Mouse (Mus musculus) kidney, postnatal 14 days (tissue): Measurements from ENCODE around the gene Mybpc3.
A peak's percentile ranks its signal among the peaks of the same experiment; 100 is the strongest.

Experiments used
- DNase-seq: peaks from one replicate; pipeline ENCODE4 v3.0.0; 2022; ENCODE audit warnings: mixed read lengths

The Mybpc3 gene

DNA sequence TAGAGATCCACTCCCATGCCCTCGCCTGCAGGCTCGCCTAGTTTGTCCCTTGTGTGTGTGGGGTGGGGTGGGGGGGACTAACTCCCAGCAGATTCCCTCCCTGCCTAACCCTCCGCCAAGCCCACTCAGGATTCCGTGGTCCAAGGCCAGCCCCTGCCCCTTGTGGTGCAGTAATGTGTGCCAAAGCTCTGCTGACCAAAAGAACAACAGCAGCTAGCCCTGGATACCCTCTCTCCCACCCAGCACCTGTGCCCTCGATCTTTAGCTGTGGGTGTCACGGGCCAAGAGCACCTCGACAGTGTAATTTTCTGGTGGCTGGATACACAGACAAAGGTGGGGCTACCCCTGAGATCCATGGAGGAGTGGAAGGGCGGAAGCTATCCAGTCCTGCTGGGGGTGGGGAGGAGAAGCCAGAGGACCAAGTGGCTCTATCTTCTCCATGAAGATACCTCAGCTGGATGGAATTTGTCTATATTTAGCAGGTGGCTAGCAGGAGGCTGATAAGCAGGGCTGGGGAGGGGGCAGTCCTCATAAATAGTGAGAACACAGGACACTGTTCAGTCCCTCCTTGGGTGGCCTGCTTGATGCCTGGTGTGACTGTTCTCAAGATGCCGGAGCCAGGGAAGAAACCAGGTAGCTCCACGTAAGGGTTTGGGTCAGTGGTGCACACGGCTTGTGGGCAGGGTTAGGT is at the start of gene Mybpc3:
Gene Mybpc3, plus strand, starts transcription at position 560 of the 691 bp plus-strand sequence.
- DNase-seq = no peak

DNA sequence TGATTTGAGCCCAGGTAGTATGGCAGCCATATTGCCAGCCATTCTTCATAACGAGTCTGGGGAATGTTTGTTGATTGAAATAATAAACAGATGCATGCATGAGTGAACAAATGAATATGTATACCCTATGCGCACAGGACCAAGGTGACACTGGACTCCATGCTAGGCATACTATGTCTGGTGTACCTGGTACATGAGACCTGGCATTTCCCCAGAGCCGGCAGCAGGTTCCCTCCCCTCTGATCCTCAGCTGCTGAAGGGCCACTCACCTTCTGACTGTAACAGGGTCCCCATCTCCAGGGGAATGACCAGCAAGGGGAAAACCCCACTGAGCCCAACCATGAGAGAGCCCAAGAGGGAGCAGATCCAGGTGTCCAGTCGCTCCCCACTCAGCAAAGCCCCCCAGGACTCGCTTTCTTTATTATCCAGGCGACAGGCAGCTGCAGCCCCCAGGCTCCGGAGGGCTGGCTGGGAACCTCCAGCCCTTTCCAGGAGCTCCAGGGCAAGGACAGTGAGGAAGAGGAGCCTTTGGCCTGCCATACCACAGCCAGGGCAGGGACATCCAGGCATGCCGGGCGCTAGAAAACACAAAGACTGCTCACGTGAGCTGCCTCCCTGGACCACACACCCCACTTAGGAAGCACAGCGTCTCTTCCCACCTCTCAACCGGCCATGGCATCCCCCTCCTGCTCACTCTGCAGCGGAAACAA is 49.6 kb upstream of the Mybpc3 start:
- DNase-seq = peak; percentile 44

DNA sequence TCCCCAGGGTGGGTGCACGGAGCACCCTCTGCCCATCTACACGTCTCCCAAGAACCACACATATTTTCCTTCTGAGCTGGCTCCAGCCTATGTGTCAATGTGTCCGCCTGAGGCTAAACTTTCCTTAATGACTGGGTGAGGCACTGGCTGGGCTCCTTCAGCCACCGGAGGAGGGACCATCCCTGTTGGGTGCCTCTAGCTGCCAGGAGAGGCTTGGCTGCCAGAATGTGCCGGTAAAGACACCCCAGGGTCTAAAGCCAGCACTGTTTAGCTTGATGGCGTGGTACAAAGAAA is 49.1 kb upstream of the Mybpc3 start:
- DNase-seq = no peak

DNA sequence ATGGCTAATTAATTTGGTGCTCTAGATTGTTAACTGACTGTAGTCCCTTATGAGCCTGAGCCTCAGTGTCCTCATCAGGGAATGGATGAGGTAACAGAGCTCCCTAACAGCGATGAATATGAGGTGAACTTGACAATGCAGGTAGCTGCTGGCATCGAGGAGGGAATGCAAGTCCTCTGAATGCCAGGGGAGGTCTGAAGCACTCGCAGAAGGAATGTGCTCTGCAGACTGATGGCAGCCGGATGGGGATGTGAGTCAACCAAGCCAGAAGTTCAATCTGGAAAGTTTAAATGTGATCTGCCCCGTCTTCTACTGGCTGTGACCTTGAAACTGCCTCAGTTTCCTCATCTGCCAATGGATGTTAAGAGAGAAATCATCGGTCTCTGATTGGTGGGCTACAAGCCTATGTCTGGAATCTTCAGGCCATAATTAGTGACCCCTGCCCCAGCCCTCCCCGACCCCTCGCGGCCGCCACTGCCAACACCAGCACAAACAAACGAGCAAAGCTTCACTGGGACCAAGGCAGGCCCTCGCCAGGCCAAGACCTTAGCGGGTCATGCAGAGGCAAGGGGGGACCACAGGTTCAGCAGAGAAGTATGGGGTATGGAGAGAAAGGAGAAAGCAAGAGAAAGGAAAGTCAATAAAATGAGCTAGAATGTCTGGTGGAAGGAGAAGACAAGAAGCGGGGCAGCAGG is 48.5 kb upstream of the Mybpc3 start:
- peak; percentile 47 for DNase-seq

DNA sequence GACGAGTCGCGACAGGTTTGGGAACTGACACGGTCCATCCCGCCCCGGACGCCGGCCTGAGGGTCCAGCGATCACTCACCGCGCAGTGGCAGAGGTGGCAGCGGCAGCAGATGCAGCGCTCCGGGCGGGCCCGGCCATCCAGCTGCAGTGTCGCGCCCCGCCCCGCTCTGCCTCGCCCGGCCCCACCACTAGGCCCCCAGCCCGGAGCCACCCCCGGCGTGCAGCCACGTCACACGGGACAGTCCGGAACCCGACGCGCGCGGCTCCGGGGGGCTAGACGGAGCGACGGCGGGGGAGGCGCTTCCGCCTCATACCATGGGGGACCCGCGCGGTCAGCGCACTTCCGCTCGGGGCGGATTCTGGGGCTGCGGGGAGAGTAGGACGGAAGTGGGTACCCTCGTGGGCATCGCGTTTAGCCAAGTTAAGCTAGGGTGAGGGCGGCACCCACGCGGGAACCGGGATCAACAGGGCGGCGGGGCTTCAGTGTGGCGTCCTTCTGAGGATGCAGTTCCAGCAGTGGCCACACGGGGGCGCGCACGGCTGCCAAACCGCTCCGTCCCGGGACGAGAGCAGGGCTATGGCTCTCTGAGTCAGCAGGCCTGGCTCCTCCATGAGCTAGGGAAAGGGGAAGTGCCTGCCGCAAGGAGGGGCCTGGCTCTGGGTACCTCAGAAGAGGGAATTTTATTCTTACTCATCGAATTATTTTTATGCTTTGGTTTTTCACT is 47.7 kb upstream of the Mybpc3 start, which contains the start of gene Slc39a13:
Gene Slc39a13, minus strand, starts transcription at position 342 of the 725 bp plus-strand sequence.
- DNase-seq = peak; percentile 97

DNA sequence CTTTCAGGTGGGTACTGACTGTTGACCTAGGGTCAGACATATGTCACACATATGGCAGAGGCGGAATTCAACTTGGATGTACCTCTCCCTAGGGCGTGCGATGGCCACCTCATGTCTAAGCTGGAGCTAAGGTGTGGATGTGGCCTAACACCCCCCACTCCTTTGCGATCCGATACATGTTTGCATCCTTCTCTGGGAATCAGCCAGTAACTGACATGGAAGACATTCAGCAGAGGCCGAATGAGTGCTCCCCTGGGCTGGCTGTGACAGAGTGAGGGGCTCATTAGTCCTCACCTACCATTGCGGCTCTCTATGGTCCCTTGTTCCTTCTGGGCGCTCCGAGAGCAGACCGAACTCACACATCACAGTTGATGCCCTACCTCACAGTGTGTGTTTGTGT is 46.9 kb upstream of the Mybpc3 start:
- DNase-seq = no peak

DNA sequence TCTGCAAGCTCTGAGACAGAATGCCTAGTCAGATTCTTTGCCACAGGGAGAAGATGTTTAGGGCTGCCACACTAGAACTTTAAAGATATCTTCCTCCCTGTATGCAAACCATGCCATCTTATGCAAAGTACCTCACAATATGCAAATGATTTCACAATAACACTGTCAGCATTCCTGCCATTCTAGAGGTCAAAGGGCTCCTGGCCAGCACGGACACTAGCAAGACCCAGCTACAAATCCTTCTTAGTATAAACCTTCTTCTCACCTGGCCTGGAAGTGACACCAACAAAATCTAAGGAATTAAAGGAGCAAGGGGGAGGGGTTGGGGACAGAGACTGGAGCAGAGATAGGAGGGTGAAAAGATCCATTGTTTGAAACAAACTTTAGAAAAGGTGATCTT is 45.9 kb upstream of the Mybpc3 start:
- DNase-seq = peak; percentile 43

DNA sequence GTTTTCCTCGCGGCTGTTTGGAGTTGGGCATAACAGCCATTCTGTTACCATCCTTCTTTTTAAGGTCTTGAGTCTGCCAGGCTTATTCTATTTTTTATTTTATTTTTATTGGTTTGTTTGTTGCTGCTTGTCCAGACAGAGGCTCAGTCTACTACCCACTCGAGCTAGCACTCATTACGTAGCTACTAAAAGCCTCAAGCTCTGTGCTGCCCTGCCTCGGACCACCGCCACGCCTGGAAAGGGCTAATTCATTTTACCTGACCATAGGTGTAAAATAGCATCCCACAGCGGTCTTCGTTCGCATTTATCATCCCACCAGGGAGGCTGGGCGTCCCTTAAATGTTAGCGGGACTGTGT is 40.0 kb upstream of the Mybpc3 start:
- DNase-seq = no peak

DNA sequence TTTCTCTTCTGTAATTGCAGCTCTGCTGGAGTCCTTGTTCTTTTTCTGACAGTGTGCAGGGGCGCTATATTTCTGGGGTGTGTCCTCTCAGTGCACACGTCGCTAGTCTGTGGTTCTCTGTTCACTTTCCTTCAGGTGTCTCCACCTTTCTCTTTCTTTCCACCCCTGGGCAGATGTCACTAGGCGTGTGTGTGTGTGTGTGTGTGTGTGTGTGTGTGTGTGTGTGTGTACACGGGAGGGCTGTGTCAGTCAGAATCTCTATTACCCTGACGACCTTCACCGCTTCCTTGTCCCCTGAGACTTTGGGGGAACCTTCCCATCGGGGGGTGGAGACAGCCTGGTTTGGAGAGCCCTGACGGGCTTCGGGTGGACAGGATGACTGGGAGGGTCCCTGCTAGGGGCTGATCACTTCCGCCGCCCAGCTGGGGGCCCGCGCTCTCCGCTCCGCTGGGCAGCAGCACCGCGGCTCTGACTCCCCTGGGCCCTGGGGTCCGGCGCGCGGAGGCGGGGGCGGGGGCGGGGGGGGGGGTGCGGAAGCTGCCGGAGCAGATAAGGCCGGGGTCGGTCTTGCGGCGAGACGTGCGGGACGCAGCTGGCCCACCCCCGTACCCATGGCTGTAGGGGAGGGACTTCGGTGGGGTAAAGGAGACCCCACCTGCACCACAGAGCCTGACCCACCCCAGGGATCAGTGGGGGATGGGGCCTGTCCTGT is 39.5 kb upstream of the Mybpc3 start:
- no peak for DNase-seq

DNA sequence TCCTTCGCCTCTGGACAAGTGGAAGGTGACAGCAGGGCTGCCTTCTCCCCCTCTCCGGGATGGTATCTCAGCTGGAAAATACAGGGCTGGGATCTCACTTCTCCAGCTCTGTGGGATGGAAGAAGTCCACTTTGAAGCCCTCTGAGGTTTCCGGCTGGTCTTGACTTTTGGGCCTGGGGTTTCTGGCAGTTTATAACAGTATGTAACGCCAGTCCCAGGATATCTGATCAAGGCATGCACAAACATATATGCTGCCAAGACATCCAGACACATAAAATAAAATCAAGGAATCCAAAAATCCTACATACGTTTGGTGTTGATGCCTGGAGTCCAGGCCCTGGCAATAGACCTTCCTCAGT is 38.9 kb upstream of the Mybpc3 start:
- DNase-seq = no peak

DNA sequence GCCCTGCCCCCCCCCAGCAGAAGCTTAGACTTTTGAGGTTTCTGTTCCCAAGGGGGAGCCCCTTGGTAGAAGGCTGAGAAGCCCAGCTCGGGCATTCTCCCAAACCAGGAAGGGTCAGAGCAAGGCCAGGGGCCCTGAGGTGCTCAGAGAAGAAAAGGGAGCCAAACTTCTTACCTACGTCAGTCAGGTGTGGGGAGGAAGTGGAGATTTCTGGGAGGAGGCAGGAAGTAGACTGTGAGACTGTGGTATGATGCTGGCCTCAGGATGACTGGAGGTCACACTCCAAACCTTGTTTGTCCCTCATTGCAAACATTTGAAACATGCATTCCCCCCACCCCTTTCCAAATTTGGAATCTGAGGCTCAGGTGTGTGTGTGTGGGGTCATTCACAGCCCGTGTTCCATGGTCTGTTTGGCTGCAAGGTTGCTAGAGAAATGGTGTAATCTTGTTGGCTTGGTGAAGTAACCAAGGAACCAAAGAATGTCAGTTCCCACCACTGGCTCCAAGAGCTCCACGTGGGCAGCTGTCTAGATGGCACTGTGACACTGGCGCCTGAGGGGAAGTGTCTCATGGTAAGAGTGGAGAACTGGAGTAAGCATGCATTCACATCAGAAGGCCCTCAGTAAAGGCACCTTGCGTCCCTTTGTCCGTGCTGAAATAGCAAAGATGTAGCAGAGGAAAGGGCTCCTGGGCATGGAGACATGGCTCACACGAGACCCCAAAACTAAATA is 37.0 kb upstream of the Mybpc3 start:
- DNase-seq = no peak

DNA sequence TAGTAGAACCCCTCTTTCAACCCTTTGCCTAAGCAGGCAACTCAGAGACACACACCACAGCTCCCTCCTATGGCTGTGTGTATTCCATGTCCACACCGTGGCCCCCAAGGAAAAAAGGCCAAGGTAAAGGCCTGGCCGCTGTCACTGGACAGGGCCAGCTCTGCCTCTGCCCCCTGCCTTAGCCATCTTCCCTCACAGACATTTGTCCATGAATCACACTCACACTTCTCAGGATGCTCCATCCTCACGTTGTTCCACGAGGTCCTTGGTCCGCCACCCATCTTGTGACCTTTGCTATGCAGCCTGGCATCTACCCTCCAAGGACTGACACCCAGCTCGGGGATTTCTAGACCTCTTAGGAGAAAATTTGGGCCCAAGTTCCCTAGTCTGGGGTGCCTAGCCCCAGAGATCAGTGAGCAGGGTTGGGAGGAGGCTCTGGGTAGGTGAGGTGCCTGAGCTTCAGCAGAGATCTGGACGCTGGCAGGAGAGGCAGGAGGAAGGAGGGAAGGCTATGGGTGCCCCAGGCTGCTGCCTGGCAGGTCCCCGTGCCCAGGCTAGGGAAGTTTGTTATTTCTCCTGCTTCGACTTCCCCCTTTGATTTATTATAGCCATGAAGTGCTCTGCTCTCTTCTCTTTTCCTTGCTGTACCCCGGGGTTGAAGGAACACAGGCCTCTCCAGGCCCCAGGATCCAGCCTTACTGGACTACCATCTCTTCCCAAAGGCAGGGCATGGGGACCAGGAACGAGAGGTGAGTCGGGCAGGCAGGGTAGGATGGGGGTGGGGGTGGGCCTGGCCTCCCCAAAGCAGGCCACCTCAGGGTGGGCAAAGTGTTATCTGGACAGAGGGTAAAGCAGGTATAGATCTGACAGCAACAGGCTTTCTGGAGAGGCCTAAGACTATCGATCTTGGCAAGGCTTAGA is 35.9 kb upstream of the Mybpc3 start, which contains the start of gene Spi1:
Gene Spi1, plus strand, starts transcription at position 616 of the 921 bp plus-strand sequence.
- DNase-seq = no peak

DNA sequence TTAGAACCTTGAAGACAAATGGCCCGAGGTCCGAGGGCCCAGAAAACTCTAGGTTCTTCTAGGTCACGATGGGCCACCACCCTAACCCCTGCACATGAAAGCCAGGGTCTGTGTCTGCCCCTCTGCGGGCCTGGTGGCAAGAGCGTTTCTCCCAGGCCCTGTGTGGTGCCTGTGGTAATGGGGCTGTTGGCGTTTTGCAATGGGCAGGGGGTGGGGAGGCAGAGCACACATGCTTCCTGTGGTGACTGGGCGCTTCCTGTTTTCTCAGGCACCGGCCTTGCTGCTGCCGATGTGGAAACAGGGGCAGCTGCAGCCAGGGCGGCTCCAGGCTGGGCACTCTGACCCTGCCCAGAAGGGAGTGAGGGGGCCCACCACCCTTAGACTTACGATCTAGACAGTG is 35.1 kb upstream of the Mybpc3 start:
- DNase-seq = peak; percentile 52

DNA sequence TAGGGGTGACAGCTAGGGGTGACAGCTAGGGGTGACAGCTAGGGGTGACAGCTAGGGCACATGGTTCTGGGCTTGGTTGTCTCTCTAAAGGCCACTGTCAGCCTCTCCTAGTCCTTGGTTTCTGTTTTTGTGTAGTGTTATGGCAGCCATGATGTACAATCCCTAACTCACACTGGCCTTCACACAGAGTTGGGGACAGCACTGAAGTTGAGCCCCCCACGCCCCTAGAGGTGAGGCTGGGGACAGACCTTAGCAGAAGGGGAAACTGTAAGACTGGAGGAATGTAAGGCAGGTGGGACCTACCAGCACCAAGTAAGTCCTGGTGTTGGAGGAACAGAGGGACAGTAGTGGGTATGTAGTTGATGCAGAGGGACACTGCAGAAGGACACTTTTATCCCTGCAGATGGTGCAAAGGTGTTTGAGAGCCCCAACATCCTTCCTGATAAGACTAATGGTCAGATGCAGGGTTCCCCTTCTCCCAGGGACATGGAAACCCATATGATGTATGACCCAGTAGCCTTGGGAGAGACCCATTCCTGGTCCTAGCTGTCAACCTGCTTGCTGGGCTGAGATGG is 34.5 kb upstream of the Mybpc3 start:
- DNase-seq = no peak

DNA sequence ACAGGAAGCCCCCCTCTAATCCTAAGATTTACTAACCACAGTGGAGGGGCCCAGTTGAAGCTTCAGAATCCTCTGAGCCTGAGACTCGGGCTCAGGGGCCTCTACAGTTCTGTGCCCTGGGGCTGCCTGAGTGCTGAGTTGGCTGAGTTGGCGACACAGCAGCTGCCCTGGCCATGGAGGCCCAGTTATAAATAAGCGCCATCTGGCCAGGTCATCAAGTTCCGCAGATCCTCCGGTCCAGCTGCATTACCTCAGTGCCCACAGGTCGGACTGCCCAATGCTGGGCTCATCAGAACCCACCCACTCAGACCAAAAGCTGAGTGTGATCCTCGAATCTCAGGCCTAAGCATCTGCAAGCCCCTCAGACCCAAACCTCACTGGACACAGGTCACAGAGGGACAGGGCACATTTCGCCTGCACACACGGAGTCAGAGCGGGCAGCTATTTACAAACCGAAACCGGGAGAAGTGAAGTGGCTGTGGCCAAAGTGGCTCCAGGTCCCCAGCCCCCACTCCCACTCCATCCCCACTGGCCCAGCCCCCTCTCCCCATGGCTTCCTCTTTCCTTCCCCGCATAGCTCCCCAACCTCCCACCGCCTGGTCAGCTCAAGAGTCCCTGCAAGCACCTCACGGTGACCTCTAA is 33.6 kb upstream of the Mybpc3 start:
- no peak for DNase-seq

DNA sequence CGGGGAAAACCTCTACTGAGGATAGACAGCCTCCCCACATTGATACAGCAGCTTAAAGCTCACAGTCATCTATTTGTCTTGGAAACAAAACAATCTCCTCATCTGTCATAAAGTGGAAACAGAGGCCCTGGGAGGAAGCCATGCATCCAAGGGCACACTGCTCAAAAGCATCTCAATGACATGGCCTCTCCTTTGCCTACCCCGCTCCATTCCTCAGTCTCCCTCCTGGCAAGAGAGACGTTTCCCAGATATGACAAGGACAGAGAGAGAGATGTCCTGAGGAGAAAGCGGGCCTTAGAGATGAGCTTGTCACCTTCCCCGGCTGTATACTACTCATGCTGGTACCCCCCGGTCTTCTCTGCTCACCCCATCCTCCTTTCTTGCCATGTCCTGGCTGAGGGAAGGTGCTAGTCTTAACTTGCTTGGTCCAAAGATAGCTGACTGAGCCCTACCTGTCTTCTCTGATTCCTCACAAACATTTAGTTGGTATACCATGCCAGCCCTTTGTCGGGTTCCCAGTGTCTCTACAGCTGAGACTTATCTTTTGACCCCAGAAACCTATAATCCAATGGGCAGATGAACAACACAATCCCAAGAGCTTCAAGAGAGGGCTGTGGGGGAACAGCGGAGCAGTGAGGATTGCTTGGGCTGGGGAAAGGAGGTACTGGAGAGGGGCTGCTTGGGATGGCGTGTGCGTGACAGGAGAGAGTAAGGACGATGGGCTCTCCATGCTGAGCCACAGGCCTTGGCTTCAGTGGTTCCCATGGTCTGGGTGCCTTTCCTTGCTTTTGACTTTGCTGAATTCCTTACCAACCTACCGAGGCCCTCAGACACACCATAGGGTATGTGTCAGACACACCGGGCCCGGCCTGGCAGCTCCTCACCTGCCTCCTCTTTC is 32.2 kb upstream of the Mybpc3 start:
- DNase-seq = no peak

DNA sequence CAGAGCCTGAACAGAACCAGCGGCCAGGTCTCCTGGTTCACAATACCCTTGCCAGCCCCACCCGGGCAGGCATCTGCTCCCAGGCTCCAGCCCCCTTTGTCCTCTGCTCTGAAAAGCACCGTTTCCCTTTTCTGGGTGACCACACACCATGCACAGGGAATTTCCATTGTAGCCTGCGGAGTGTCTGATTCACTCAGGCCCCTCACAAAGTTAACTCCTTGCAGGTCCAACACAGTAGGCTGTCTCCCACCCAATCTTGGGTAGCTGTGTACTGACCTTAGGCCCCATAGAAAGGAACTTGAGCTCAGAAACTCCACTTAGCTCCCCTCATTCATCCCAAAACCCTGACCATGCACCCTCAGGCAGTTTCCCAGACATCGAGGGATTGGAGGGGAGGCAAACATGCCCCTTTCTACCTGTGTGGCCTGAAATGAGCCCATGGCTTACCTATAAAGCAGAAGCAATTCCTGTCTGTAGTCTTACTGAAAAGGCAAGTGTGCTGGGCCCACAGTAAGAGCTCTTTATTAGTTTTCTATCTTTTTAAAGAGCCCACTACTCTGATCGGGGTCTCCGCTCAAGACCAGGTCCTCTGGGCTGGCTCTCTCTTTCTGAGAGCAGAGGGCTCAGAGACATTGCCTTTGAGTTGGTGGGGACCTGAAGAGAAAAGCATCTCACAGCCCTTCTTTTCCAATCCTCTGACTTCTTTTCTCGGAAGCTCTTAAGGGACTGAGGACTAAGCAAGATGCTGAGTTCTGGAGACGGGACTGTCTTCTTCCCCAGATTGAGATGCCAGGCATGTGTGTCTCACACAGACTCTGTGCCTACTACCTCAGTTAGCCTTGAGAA is 31.3 kb upstream of the Mybpc3 start:
- no peak for DNase-seq

DNA sequence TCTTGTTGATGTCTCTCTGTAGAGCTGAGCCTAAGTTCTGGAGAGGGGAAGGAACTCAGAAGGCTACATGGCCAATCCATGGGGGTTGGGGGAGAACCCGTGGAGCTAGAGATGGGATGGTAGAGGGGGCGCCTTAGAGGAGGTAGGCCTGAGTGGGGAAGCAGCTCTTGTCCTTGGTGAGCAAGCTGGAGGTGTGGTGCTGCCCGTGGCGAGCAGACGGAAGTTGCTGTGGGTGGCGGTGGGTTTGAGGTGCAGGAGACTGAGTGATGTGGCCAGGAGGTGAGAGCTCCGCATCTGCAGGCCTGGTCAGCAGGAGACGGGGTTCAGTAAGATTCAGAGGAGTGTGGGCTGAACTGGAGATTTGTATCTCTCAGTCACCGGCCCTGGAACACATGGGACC is 30.5 kb upstream of the Mybpc3 start:
- DNase-seq = no peak
